Comparison of ENCODE assay signal across 16 mouse cellular contexts in genomic region chr9:35443618-35444511, GRCm38 (mm10). TPM values are rescaled to one million over a fixed set of nuclear protein-coding genes. Genes with fewer than 3 reads are reported as not detected.
DNase-seq lines count a peak whose midpoint lies in the region; ATAC-seq and TF ChIP-seq lines count a peak whose summit lies in the region.
"Had no signal": no experiment of that assay in that cellular context is flagged by ENCODE, and none has a peak within 500 bp of the region (broad histone marks: within the 10 kb centered on the region; RNA-seq: fewer than 3 reads in every experiment).

No protein-coding gene starts in this region.

- no peak overlapping the region for H3K4me2 ChIP-seq in liver, postnatal 0 days (ENCODE audit: low read depth, low read length)
- 0 out of 2 replicates have a peak overlapping the region, but pooled peaks have one; percentile 13 for H3K4me2 ChIP-seq in embryonic facial prominence, embryonic 12.5 days (replicated peaks)
- H3K4me2 ChIP-seq in stomach, embryonic 15.5 days = no peak overlapping the region
- H3K4me2 ChIP-seq: heart, embryonic 12.5 days; liver, embryonic 11.5 days; midbrain, embryonic 12.5 days; neural tube, embryonic 15.5 days had no signal

- no peaks in the 10 kb centered on the region for H3K4me1 ChIP-seq in liver, adult 2 months (ENCODE audit: control insufficient read depth, insufficient read depth, low read length)
- no peaks in the 10 kb centered on the region for H3K4me1 ChIP-seq in liver, postnatal 0 days (ENCODE audit: insufficient read depth)
- peaks cover 44% of the 10 kb centered on the region for H3K4me1 ChIP-seq in embryonic facial prominence, embryonic 12.5 days
- peaks cover 5% of the 10 kb centered on the region; the same call in 1 of the 2 replicates for H3K4me1 ChIP-seq in stomach, embryonic 15.5 days

- TF ChIP-seq EP300 in liver, postnatal 0 days (IDR thresholded peaks at IDR 0.05; ENCODE audit: low read depth) = no peak

- no peaks in the 10 kb centered on the region for H3K9me3 ChIP-seq in liver, postnatal 0 days (ENCODE audit: low read length)
- H3K9me3 ChIP-seq in embryonic facial prominence, embryonic 12.5 days = no peaks in the 10 kb centered on the region
- no peaks in the 10 kb centered on the region for H3K9me3 ChIP-seq in stomach, embryonic 15.5 days
- H3K9me3 ChIP-seq: heart, embryonic 12.5 days; midbrain, embryonic 12.5 days; neural tube, embryonic 15.5 days had no signal

- ATAC-seq in liver, postnatal 0 days = no peak
- no peak for ATAC-seq in embryonic facial prominence, embryonic 12.5 days (ENCODE audit: insufficient number of reproducible peaks, insufficient read depth, low FRiP score, low TSS enrichment)
- no peak for ATAC-seq in stomach, embryonic 15.5 days (ENCODE audit: insufficient read depth, low FRiP score, low read depth)

- H3K27ac ChIP-seq in liver, adult 2 months (replicated peaks; ENCODE audit: insufficient read depth, low read depth, low read length) = no peak overlapping the region
- no peak overlapping the region for H3K27ac ChIP-seq in liver, postnatal 0 days (ENCODE audit: low read depth)
- H3K27ac ChIP-seq in embryonic facial prominence, embryonic 12.5 days = no peak overlapping the region
- H3K27ac ChIP-seq in stomach, embryonic 15.5 days = peak overlapping the region; percentile 44; the same call in 1 of the 2 replicates
- H3K27ac ChIP-seq: midbrain, embryonic 12.5 days; neural tube, embryonic 15.5 days had no signal

- DNase-seq in cerebellum, adult 9-11 months = peak; percentile 57
- no peak for DNase-seq in cerebellum, adult 11-12 months
- DNase-seq in liver, adult 2 months (ENCODE audit: extremely low read depth, low read depth, low spot score) = peak; percentile 45
- no peak for DNase-seq in liver, postnatal 0 days
- no peak for DNase-seq in layer of hippocampus, postnatal 25 days (ENCODE audit: extremely low spot score in 1 of 2, low spot score in 1 of 2)
- DNase-seq in natural killer cell, adult 2 months (ENCODE audit: low spot score in 2 of 2) = no peak
- DNase-seq: adrenal gland, postnatal 25 days; gastrocnemius, postnatal 10 days; lung, postnatal 14 days; spleen, adult 18-20 months had no signal

- no peak for TF ChIP-seq CTCF in liver, adult 2 months (IDR thresholded peaks at IDR 0.05; ENCODE audit: low read depth, low read length)
- TF ChIP-seq CTCF in liver, postnatal 0 days (IDR thresholded peaks at IDR 0.05; ENCODE audit: low read depth) = no peak

- WGBS in liver, adult 2 months = 67% methylated on average over 13 of the region's 13 CpGs
- 68% methylated on average over 13 of the region's 13 CpGs for WGBS in liver, postnatal 0 days (ENCODE audit: insufficient replicate concordance)
- 29% methylated on average over 13 of the region's 13 CpGs for WGBS in embryonic facial prominence, embryonic 12.5 days
- WGBS in stomach, embryonic 15.5 days = 70% methylated on average over 13 of the region's 13 CpGs

- no peaks in the 10 kb centered on the region for H3K79me2 ChIP-seq in liver, adult 2 months (ENCODE audit: control insufficient read depth, insufficient read depth, low read length)

- H3K27me3 ChIP-seq in liver, adult 2 months (ENCODE audit: control insufficient read depth, insufficient read depth, low read length) = no peaks in the 10 kb centered on the region
- H3K27me3 ChIP-seq in liver, postnatal 0 days (ENCODE audit: insufficient read depth, low read length) = no peaks in the 10 kb centered on the region
- peaks cover 9% of the 10 kb centered on the region; the same call in 1 of the 2 replicates for H3K27me3 ChIP-seq in embryonic facial prominence, embryonic 12.5 days
- H3K27me3 ChIP-seq in stomach, embryonic 15.5 days (replicated peaks) = no peaks in the 10 kb centered on the region
- H3K27me3 ChIP-seq: heart, embryonic 12.5 days; neural tube, embryonic 15.5 days had no signal

- H3K36me3 ChIP-seq in liver, adult 2 months (ENCODE audit: control insufficient read depth, insufficient read depth, low read length) = no peaks in the 10 kb centered on the region
- no peaks in the 10 kb centered on the region for H3K36me3 ChIP-seq in liver, postnatal 0 days (replicated peaks; ENCODE audit: insufficient read depth, low read length)
- no peaks in the 10 kb centered on the region for H3K36me3 ChIP-seq in embryonic facial prominence, embryonic 12.5 days
- no peaks in the 10 kb centered on the region for H3K36me3 ChIP-seq in stomach, embryonic 15.5 days
- H3K36me3 ChIP-seq: heart, embryonic 12.5 days; neural tube, embryonic 15.5 days had no signal

- H3K4me3 ChIP-seq in liver, adult 2 months (ENCODE audit: insufficient read depth, low read depth, low read length) = no peak overlapping the region
- H3K4me3 ChIP-seq in liver, postnatal 0 days (ENCODE audit: low read depth, low read length) = no peak overlapping the region
- no peak overlapping the region for H3K4me3 ChIP-seq in embryonic facial prominence, embryonic 12.5 days
- H3K4me3 ChIP-seq in stomach, embryonic 15.5 days (replicated peaks) = no peak overlapping the region
- H3K4me3 ChIP-seq: heart, embryonic 12.5 days; midbrain, embryonic 12.5 days; neural tube, embryonic 15.5 days had no signal

- no peak for TF ChIP-seq POLR2A in liver, adult 2 months (IDR thresholded peaks at IDR 0.05; ENCODE audit: extremely low read depth, insufficient read depth, low read length)

- H3K9ac ChIP-seq in liver, adult 2 months (ENCODE audit: low read depth, low read length) = no peak overlapping the region
- H3K9ac ChIP-seq in liver, postnatal 0 days (replicated peaks) = no peak overlapping the region
- no peak overlapping the region for H3K9ac ChIP-seq in embryonic facial prominence, embryonic 12.5 days
- H3K9ac ChIP-seq in stomach, embryonic 15.5 days = no peak overlapping the region
- H3K9ac ChIP-seq: heart, embryonic 12.5 days; midbrain, embryonic 12.5 days; neural tube, embryonic 15.5 days had no signal

RNA-seq across cellular contexts. Expression of gene Cdon, which starts 22.9 kb away (rescaled TPM):
- total RNA-seq in liver, adult 2 months (2014; rRNA removed) = 0.37 and 0.87 TPM in 2 replicates
- polyA plus RNA-seq in liver, adult 2 months (2012; rRNA removed) = 0.49 and 0.50 TPM in 2 replicates
- polyA plus RNA-seq in liver, postnatal 0 days (2015; fragmentation: Nextera tagmentation; extraction: Ambion mirVana) = 0.18 and 0.38 TPM in 2 replicates
- polyA plus RNA-seq in embryonic facial prominence, embryonic 12.5 days (2016; fragmentation: Nextera tagmentation; extraction: Ambion mirVana) = 18.3 and 20.8 TPM in 2 replicates
- polyA plus RNA-seq in stomach, embryonic 15.5 days (2015; fragmentation: Nextera tagmentation; extraction: Ambion mirVana) = 10.2 and 10.4 TPM in 2 replicates
- 10 to 100 TPM in 1 of 2 experiments, 1 to 10 TPM in 1; 9.5 to 15.8 TPM for total RNA-seq in layer of hippocampus, postnatal 25 days (2021)

Comparison
In these comparisons a context has a peak if more than half of its experiments do, and no peak if none do; other contexts are left out.
1. DNase-seq: peak in cerebellum, adult 9-11 months (single experiment) and liver, adult 2 months (single experiment); none in cerebellum, adult 11-12 months (single experiment), liver, postnatal 0 days (single experiment), layer of hippocampus, postnatal 25 days (0 of 2) and natural killer cell, adult 2 months (0 of 2).